Mouse (Mus musculus) liver, adult 2 months (tissue): Measurements from ENCODE around the gene Rffl. TPM values are rescaled to one million over a fixed set of nuclear protein-coding genes. Genes with fewer than 3 reads are reported as not detected.
A peak's percentile ranks its signal among the peaks of the same experiment; 100 is the strongest.

Experiments used
- DNase-seq: peaks from one replicate; pipeline ENCODE4 v3.0.0-alpha.2; 2011; ENCODE audit warnings: low read depth, low spot score; ENCODE audit errors: extremely low read depth
- H3K27ac ChIP-seq: fragments of 200-500 bp; replicated peaks from 2 replicates; pipeline ENCODE4 v1.5.1; 2012; ENCODE audit warnings: low read depth, mild to moderate bottlenecking, control low read depth, inconsistent platforms, low read length; ENCODE audit not compliant: insufficient read depth
- H3K27me3 ChIP-seq: fragments of 200-500 bp; 2 replicates; pipeline ENCODE4 v1.6.1; 2012; ENCODE audit warnings: mild to moderate bottlenecking, moderate library complexity, low read length, inconsistent platforms; ENCODE audit not compliant: control insufficient read depth, insufficient read depth
- H3K36me3 ChIP-seq: fragments of 200-500 bp; 2 replicates; pipeline ENCODE4 v1.6.1; 2012; ENCODE audit warnings: low read length, inconsistent platforms; ENCODE audit not compliant: control insufficient read depth, insufficient read depth
- H3K4me1 ChIP-seq: fragments of 200-500 bp; 2 replicates; pipeline ENCODE4 v1.6.1; 2011; ENCODE audit warnings: low read length; ENCODE audit not compliant: control insufficient read depth, insufficient read depth
- H3K4me3 ChIP-seq: fragments of 200-500 bp; 2 replicates; pipeline ENCODE4 v1.5.1; 2011; ENCODE audit warnings: low read depth, mild to moderate bottlenecking, control low read depth, low read length, moderate library complexity; ENCODE audit not compliant: insufficient read depth
- H3K79me2 ChIP-seq: fragments of 200-500 bp; 2 replicates; pipeline ENCODE4 v1.6.1; 2012; ENCODE audit warnings: inconsistent platforms, mild to moderate bottlenecking, low read length, moderate library complexity; ENCODE audit not compliant: control insufficient read depth, insufficient read depth
- H3K9ac ChIP-seq: fragments of 200-500 bp; 2 replicates; pipeline ENCODE4 v1.6.1; 2012; ENCODE audit warnings: low read depth, mild to moderate bottlenecking, control low read depth, inconsistent platforms, low read length
- CTCF ChIP-seq: fragments of 200-500 bp; IDR thresholded peaks from 2 replicates; pipeline ENCODE4 v1.5.1; 2011; ENCODE audit warnings: low read depth, low read length, control low read depth
- POLR2A ChIP-seq: fragments of 200-500 bp; IDR thresholded peaks from 2 replicates; pipeline ENCODE4 v1.6.1; 2011; ENCODE audit warnings: low read length, control low read depth; ENCODE audit not compliant: insufficient read depth; ENCODE audit errors: extremely low read depth
- WGBS: fragments of 180-500 bp; shearing (Covaris S2); methylation state at CpG from one replicate; pipeline ENCODE4 v1.1.7; 2018; 5-methylcytosine and 5-hydroxymethylcytosine counted together
- polyA plus RNA-seq: library from polyadenylated mRNA; depleted of rRNA; stranded (reverse); fragments of >200 nt; gene quantifications from 2 replicates; pipeline ENCODE4 v1.2.3, GENCODE M21; 2012
- total RNA-seq: library from RNA; depleted of rRNA; stranded (reverse); fragments of >200 nt; gene quantifications from 2 replicates; pipeline ENCODE4 v1.2.3, GENCODE M21; 2014

Gene Rffl
- total and polyA plus RNA-seq, 2 experiments: 10.6 to 11.7 TPM

DNA sequence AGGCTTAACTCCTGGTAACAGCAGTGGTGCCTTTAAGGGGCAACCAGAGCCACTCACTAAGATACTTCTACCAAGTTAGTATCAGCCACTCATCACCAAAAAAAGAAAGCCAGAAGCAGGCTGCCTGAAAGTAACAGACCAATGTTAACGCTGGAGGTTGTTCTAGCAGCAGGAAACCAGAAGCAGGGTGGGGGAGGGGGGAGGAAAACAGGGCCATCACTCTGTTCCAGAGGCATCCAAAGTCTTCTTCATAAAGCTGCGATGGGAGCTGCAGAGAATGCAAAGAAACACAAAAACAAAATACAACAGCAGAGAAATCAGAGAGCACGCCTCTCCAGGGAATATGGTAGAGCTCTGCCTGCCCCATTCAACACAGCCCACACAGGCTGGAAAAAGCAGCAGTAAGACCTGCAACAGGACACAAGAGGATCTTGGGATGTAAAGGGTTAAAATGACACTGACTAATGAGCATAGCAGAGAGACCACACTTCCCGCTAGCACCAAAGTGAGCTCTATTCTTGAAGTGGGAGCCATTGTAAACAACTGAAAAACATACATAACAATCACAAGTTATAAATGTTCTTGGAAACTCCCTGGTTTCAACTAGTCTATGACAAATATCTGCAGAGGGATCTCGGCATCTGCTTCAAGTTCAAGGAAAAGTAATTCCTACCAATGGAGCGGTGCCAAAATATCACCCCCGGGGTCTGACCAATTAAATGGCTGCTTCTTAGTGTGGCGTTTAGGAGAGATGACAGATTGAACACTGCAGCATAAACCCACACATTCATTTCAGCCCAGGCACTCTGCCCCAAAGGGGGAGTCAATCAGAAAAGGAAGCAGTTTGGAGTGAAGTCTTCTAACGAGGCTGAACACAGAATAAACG is 39.8 kb downstream of the Rffl start:
- TF ChIP-seq POLR2A: no peak
- Histone ChIP-seq H3K4me3 (no peak overlapping the region), H3K36me3 (peaks cover 12% of the 10 kb centered on the region), H3K27me3 (no peaks in the 10 kb centered on the region), H3K9ac (no peak overlapping the region), H3K79me2 (peaks cover 26% of the 10 kb centered on the region; the same call in 1 of the 2 replicates), H3K4me1 (no peaks in the 10 kb centered on the region), H3K27ac (no peak overlapping the region)
- WGBS: 68% methylated on average over 10 of the region's 10 CpGs
- no peak for DNase-seq

DNA sequence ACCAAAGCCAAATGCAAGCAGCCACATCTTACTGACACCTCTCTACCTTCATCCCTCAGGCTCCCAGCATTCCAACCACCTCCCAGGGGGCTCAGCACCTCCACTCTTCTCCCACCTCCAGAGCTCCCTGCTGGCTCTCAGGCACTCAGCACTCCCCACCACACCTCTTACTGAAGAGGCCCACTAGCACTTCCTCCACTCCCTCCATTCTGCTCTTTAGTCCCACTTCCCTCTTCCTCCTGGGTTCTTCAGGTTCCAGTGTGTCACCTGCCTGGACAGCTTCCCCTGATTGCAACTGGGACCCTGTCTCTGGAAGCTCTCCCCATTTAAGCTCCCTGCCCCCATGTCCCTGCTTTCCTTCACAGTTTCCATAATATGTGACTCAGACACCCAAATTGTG is 44.2 kb downstream of the Rffl start:
- H3K4me3 ChIP-seq: no peak overlapping the region
- peaks cover 16% of the 10 kb centered on the region; the same call in 1 of the 2 replicates for H3K79me2 ChIP-seq
- no peak overlapping the region for H3K9ac ChIP-seq
- H3K27me3 ChIP-seq: no peaks in the 10 kb centered on the region
- no peak for DNase-seq
- no peak for TF ChIP-seq POLR2A
- no peak for TF ChIP-seq CTCF
- H3K36me3 ChIP-seq: peaks cover 7% of the 10 kb centered on the region
- H3K27ac ChIP-seq: no peak overlapping the region
- no peaks in the 10 kb centered on the region for H3K4me1 ChIP-seq

DNA sequence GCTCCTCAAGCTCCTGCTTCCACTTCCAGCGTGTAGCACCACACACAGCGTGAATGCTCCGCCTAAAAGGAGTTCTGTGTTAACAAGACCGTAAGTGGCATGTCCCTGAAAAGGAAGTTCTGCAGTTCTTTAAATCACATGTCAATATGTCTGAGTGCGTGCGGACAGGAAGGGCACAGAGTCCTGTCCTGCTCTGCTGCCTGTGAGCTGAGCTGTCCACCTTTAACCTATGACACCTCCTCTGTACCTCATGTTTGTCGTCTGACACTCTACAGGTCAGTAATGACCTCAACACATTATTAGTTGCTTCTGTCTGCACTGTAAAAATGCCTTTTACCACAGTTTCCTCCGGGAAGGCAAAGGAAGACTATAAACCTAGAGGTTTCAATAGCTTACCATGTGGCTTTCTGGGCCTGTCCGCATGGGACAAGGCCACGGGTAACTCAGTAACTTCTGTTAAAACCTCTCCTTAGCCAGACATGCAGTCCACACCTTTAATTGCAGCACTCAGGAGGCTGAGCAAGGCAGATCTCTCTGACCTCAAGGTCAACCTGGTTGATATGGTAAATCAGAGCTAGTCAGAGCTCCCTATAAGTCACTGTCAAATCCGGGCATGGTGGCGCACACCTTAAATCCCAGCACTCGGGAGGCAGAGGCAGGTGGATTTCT is 50.1 kb downstream of the Rffl start:
- 42% methylated on average over 13 of the region's 13 CpGs for WGBS
- TF ChIP-seq CTCF (no peak), POLR2A (no peak)
- DNase-seq: peak; percentile 85
- Histone ChIP-seq H3K27me3 (no peaks in the 10 kb centered on the region), H3K4me1 (peaks cover 20% of the 10 kb centered on the region), H3K79me2 (no peaks in the 10 kb centered on the region; the same call in 1 of the 2 replicates), H3K36me3 (peaks cover 2% of the 10 kb centered on the region; the same call in 1 of the 2 replicates), H3K9ac (no peak overlapping the region; the same call in 1 of the 2 replicates), H3K4me3 (no peak overlapping the region), H3K27ac (peak overlapping the region; percentile 59)

DNA sequence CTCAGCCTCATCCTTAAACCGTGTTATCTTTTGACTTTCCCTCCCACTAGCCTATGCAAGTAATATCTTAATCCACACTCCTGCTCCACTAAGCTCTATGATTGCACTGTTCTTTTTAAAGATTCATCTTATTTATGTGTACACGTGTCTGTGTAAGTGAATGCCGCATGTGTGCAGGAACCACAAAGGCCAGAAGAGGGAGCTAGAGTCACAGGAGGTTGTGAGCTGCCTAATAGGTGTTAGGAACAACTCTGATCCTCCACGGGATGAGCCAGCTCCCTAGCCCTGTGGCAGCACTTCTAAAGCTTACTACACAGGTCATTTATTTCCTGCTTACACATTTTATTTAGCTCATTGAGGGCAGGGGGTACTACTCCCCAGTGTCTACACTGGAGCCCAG is 51.7 kb downstream of the Rffl start:
- H3K27ac ChIP-seq: no peak overlapping the region

DNA sequence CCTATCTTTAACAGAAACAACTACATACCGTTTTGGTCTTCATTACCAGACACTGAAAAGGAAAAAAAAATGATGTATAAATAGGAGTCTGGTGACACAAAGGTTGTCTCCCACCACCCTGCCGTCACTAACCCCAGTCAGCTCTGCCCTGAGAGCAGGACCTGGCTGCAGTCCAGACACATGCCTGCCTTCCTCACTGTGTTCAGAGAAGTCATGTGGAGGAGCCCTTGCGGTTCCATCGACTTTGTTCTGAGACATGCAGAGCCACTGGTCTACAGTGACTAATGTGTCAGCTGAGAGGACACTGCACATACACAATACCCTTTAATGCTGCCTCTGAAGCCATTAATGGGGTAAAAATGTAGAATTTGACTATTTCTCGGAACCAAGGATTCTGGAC is 62.5 kb downstream of the Rffl start:
- Histone ChIP-seq H3K79me2 (no peaks in the 10 kb centered on the region), H3K4me3 (no peak overlapping the region), H3K9ac (no peak overlapping the region), H3K36me3 (peaks cover 59% of the 10 kb centered on the region), H3K27ac (no peak overlapping the region), H3K27me3 (no peaks in the 10 kb centered on the region), H3K4me1 (no peaks in the 10 kb centered on the region)
- no peak for DNase-seq
- TF ChIP-seq POLR2A (no peak), CTCF (no peak)
- WGBS: 82% methylated on average over 5 of the region's 5 CpGs

More for the DNA sequence above, 51.7 kb downstream of the Rffl start:
- no peaks in the 10 kb centered on the region for H3K27me3 ChIP-seq
- TF ChIP-seq CTCF (peak; percentile 77), POLR2A (no peak)
- no peaks in the 10 kb centered on the region; the same call in 1 of the 2 replicates for H3K79me2 ChIP-seq
- H3K9ac ChIP-seq: no peak overlapping the region
- peaks cover 20% of the 10 kb centered on the region for H3K4me1 ChIP-seq
- DNase-seq: peak; percentile 78
- WGBS: 54% methylated on average over 4 of the region's 4 CpGs
- H3K4me3 ChIP-seq: no peak overlapping the region
- peaks cover 2% of the 10 kb centered on the region; the same call in 1 of the 2 replicates for H3K36me3 ChIP-seq

DNA sequence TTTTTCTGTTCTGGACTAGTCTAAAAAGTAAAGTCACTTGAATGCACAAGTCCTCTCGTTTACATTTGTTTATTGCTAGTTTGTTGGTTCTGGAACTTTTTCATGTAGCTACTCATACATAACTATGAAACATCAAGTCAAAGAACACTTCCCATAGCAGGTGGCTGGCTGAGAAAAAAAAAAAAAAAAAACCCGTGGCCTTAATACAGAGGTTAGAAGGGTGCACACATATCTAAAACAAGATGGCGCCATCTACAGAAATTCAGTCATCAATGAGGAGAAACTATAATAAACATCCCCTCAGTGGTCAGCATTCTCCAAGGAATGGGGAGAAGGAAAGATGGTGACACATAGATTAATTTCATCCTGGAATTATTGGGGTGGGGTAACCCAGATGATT is 63.6 kb downstream of the Rffl start:
- Histone ChIP-seq H3K4me3 (no peak overlapping the region), H3K79me2 (no peaks in the 10 kb centered on the region), H3K27me3 (no peaks in the 10 kb centered on the region), H3K4me1 (no peaks in the 10 kb centered on the region), H3K9ac (no peak overlapping the region), H3K27ac (no peak overlapping the region), H3K36me3 (peaks cover 66% of the 10 kb centered on the region)
- no peak for DNase-seq
- WGBS: 77% methylated on average over 3 of the region's 3 CpGs
- TF ChIP-seq POLR2A (no peak), CTCF (no peak)
